ENCODE assay signal across 16 mouse cellular contexts in the genomic region with DNA sequence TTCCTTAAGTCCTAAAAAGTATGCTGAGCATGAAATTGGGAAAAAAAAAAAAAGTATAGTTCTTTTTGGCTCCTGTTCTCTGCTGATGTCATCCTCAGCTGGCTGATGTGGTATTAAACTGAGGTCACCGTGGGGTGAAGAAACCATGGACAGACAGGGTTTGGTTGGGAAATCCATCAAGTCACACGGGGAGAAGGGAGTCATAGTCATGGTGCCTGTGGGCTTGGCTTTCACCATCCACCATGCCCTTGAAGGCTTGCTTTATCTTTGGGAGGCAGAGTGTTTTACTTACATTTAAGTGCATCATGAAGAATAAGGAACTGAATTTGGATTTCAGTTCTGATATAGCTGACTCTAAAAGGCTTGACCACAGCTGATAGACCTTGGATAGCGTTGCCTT.
"Had no signal": no experiment of that assay in that cellular context is flagged by ENCODE, and none has a peak within 500 bp of the region (broad histone marks: within the 10 kb centered on the region; RNA-seq: fewer than 3 reads in every experiment).

No protein-coding gene starts in this region.

- ATAC-seq: midbrain, embryonic 15.5 days had no signal

- H3K4me1 ChIP-seq: megakaryocyte, embryonic 14.5 days; midbrain, embryonic 15.5 days; neural tube, embryonic 13.5 days; stomach, embryonic 15.5 days had no signal

- H3K9ac ChIP-seq: limb, embryonic 13.5 days; liver, embryonic 14.5 days; midbrain, embryonic 15.5 days; neural tube, embryonic 13.5 days; stomach, embryonic 15.5 days had no signal

- H3K4me2 ChIP-seq: limb, embryonic 13.5 days; midbrain, embryonic 11.5 days; midbrain, embryonic 15.5 days; neural tube, embryonic 13.5 days; stomach, embryonic 15.5 days had no signal

- H3K9me3 ChIP-seq: limb, embryonic 13.5 days; midbrain, embryonic 15.5 days; neural tube, embryonic 13.5 days; stomach, embryonic 15.5 days had no signal

- DNase-seq: kidney, postnatal 10 days; kidney, postnatal 4 days; left cerebral cortex, postnatal 4 days; lung, adult 18-20 months; lung, postnatal 36 days; right cerebral cortex, postnatal 14 days; thymus, adult 2 months; thymus, postnatal 25 days had no signal

- H3K27me3 ChIP-seq: midbrain, embryonic 15.5 days; neural tube, embryonic 13.5 days; stomach, embryonic 15.5 days had no signal

- H3K4me3 ChIP-seq: layer of hippocampus, adult 2 months; limb, embryonic 13.5 days; megakaryocyte, embryonic 14.5 days; midbrain, embryonic 15.5 days; neural tube, embryonic 13.5 days; stomach, embryonic 15.5 days had no signal

- H3K36me3 ChIP-seq: limb, embryonic 13.5 days; midbrain, embryonic 15.5 days; neural tube, embryonic 13.5 days; stomach, embryonic 15.5 days had no signal

- H3K27ac ChIP-seq: layer of hippocampus, adult 2 months; limb, embryonic 13.5 days; liver, embryonic 14.5 days; midbrain, embryonic 15.5 days; neural tube, embryonic 13.5 days; stomach, embryonic 15.5 days had no signal
